Mouse (Mus musculus) mature B cell (primary cell): ENCODE results near the gene Hbb-bh1.
"Not testable (repeated sequence)": the region's sequence is repeated elsewhere in the genome, so short reads cannot be mapped to it uniquely, and the experiment has no call there.

Source experiments
- in situ Hi-C: fragments of 300-500 bp; cut with MboI; formaldehyde crosslinking; loops from 2 replicates; pipeline ENCODE4 v1.14.3; 2019

Hbb-bh1 gene

DNA sequence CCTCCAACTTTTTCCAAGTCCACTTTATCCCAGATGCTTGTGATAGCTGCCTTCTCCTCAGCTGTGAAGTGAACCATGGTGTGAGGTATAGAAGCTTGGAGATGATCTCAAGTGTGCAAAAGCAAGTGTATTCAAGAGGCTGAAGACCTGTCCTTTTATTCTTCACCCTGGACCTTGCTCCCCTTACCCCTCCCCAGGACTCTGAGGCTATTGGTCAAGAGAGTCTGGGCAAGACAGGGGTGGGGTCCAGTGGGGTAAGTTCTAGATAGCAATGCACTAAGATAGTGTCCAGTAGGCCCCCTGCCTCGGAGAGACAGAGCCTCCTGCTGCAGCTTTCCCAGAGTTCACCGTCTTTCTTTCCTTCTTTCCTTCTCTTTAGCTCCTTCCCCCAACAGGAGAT, at the start of gene Hbb-bh1:
TSS of gene Hbb-bh1 (minus strand) at position 131 of the 400 bp plus-strand sequence.
- in situ Hi-C loops = no loop called here

DNA sequence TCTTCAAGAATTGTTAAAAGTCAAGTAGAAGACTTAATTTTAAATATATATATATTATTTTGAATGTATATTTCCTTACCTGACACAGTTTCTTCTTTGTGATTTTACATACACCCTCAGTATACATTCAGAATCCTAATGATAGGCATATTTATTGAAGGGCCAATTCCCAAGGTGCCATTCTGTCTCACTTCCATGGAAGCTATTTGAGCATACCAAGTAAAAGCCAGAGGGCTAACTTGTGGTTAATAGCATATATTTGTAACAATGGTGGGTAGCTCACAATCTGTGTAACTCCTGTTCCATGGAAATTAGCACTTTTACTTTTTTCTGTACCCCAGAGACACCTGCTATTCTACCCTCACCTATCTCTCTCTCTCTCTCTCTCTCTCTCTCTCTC, 43.2 kb upstream of the Hbb-bh1 start, which contains the start of gene Olfr66:
TSS of gene Olfr66 (minus strand) at position 101 of the 400 bp plus-strand sequence.
- in situ Hi-C loops = no loop called here

GRCm38 (mm10) chr7:103877093-103877492, 34.1 kb upstream of the Hbb-bh1 start:
- in situ Hi-C loops = no loop called here

GRCm38 (mm10) chr7:103874451-103874850, 31.5 kb upstream of the Hbb-bh1 start:
- in situ Hi-C loops = no loop called here

DNA sequence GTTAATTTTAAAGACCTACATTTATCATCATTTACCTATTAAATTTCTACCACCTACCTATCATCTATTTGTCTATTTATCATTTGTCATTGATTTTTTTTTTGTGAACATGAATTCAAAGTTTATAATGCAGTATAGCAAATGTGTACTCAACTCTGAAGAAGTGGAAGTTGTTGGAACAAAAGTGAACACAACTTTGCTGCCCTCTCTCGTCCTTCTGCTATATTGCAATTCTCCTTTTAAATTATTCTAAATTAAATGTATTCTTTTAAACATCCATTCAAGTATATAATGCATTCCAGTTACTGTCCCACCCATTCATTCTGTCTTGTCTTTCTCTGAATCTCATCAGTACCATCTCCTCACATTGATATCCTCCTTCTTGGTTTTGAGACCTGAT, 30.1 kb upstream of the Hbb-bh1 start:
- in situ Hi-C loops = no loop called here

DNA sequence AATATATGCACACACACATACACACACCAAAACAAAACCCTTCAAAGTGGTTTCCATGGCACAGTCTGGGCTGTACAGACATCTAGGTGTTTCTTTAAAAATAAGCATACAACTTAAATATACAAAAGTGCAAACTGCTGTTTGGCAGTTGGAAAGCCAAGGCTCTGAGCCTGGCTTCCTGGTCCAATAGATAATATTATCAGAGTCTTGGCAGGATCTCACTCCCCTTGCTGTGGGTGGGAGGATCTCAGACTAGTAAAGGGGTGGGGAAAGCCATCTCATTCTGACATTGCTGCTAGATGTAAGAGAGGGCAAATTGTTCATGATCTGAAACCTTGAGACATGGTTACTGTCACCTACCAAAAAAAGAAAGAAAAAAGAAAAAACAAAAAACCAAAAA, 27.7 kb upstream of the Hbb-bh1 start:
- in situ Hi-C loops = no loop called here

GRCm38 (mm10) chr7:103865716-103866115, 22.8 kb upstream of the Hbb-bh1 start:
- in situ Hi-C loops = loop anchor here (10.0 kb wide), 1 partner anchor 61 kb away; no protein-coding TSS in a partner anchor

DNA sequence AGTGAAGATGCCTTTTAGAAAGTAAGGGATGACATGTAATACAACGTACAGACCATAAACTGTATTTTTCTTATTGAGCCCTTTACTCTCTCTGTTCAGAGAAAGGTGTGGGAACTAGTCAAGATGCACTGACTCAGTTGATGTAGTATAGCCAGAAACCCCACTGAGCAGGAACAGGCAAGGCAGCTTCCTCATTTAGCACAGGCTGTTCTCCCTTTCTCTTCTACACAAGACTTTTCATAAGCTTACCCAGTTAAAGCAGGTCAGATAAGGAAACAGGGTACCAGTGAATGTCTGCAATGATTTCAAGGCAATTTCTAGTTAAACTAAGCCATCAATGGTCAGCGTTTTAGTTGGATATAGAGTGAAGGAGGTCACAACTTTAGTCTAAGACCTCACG, 18.6 kb upstream of the Hbb-bh1 start:
- in situ Hi-C loops = loop anchor here (10.0 kb wide), 1 partner anchor 57 kb away; no protein-coding TSS in a partner anchor

GRCm38 (mm10) chr7:103860855-103861254, 17.9 kb upstream of the Hbb-bh1 start:
- in situ Hi-C loops = loop anchor here (10.0 kb wide), 1 partner anchor 56 kb away; no protein-coding TSS in a partner anchor

- in situ Hi-C loops = no loop called here
Observed at GRCm38 (mm10) chr7:103859076-103859475, 16.1 kb upstream of the Hbb-bh1 start.

DNA sequence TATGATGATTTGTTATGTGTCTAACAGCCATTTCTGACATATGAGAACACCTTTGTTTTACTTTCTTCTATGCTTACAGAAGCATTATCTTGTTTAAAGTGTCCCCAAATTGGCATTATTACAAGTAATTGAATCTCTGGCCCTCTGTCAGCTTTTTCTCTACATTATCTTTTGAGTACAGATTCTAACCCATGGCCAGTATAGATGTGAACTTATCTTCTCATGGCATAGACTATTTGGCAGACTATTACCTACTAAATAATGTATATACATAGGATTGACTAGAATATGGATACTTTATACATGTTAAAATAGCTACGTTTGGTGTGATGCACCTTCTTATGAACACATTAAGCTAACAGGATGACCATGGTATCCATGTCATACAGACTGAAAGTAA, 11.7 kb upstream of the Hbb-bh1 start:
- in situ Hi-C loops = no loop called here

GRCm38 (mm10) chr7:103853090-103853489, 10.1 kb upstream of the Hbb-bh1 start, which contains the start of gene Hbb-y:
TSS of gene Hbb-y (minus strand) at chr7:103853216.
- in situ Hi-C loops = no loop called here

- in situ Hi-C loops = no loop called here
Observed at GRCm38 (mm10) chr7:103844525-103845325, 1.8 kb upstream of the Hbb-bh1 start.

DNA sequence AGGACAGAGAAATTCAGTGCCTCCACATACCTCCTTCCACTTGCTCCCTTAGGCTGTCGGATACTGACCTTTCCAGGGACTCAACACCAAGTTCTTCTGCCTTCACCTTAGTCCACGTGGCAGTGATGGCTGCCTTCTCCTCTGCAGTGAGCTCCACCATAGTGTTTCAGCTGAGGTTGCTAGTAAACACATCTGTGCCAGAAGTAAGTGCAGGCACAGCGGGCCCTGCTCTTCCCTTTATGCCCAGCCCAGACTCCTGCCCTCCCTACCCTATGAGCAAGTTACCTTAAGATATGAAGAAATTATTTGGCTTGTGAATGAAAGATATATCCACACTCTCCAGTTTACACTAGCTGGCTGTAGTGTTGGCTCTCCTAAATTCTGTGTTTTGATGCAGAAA, 2.7 kb downstream of the Hbb-bh1 start, which contains the start of gene Hbb-bh2:
TSS of gene Hbb-bh2 (minus strand) at position 253 of the 400 bp plus-strand sequence.
- in situ Hi-C loops = no loop called here

- in situ Hi-C loops = no loop called here
Observed at GRCm38 (mm10) chr7:103827808-103828207, 15.2 kb downstream of the Hbb-bh1 start, which contains the start of gene Hbb-bs. TSS of gene Hbb-bs (minus strand) at chr7:103828096.

DNA sequence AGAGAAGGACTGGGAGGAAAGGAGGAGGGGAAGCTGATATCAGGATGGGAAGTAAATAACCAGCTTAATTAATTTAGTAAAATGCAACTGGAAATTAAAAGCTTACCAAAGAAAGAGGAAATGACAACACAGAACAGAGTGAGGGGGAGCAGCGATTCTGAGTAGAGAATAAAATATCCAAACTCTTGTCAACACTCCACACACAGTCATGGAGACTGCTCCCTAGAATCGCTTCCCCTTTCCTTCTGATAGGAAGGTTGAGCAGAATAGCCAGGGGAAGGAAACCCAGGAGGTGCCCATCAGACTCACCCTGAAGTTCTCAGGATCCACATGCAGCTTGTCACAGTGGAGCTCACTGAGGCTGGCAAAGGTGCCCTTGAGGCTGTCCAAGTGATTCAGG, 15.8 kb downstream of the Hbb-bh1 start:
- in situ Hi-C loops = not testable (repeated sequence)

- in situ Hi-C loops = no loop called here
Observed at GRCm38 (mm10) chr7:103826255-103826887, 16.6 kb downstream of the Hbb-bh1 start.

GRCm38 (mm10) chr7:103825536-103826254, 17.3 kb downstream of the Hbb-bh1 start:
- in situ Hi-C loops = no loop called here

DNA sequence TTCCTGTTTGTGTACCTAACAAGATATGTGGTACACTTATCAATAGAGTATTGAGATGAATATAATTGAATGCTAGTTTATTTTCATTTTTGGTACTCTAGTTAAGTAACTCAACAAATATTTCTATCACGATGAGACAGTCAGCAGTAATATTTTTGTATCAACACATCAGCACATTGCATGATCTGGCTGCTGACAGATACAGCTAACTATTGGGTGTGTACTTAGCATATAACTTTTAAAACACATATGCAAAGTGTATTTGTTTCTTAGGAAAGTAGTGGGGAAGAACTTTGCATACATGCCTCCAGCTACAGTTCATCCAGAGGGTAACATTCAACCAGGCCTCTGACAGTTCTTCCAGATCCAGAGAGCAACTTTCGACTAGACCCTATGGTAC, 18.4 kb downstream of the Hbb-bh1 start:
- in situ Hi-C loops = no loop called here

- in situ Hi-C loops = not testable (repeated sequence)
Observed at GRCm38 (mm10) chr7:103815085-103815484, 27.9 kb downstream of the Hbb-bh1 start.

DNA sequence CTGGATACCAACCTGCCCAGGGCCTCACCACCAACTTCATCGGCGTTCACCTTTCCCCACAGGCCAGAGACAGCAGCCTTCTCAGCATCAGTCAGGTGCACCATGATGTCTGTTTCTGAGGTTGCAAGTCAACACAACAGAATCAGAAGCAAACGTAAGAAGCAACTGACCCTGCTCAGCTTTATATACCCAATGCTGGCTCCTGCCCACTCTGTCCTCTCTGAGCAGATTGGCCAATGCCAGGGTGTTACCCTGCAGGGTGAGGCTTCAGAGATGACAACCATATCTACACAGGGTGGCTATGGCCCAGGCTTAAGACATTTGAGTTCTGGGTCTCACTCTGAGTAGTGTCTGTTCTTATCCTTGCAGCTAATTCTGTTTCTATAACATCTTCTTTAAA, 29.2 kb downstream of the Hbb-bh1 start, which contains the start of gene Hbb-bt:
TSS of gene Hbb-bt (minus strand) at position 231 of the 400 bp plus-strand sequence.
- in situ Hi-C loops = no loop called here

- in situ Hi-C loops = not testable (repeated sequence)
Observed at GRCm38 (mm10) chr7:103813152-103813551, 29.8 kb downstream of the Hbb-bh1 start.
